Mouse (Mus musculus) right cerebral cortex, postnatal 4 days (tissue): ENCODE results near the gene Ddhd1.

Experiments
- DNase-seq: peaks from one replicate; pipeline ENCODE4 v3.0.0-alpha.2; 2022

The Ddhd1 gene

DNA sequence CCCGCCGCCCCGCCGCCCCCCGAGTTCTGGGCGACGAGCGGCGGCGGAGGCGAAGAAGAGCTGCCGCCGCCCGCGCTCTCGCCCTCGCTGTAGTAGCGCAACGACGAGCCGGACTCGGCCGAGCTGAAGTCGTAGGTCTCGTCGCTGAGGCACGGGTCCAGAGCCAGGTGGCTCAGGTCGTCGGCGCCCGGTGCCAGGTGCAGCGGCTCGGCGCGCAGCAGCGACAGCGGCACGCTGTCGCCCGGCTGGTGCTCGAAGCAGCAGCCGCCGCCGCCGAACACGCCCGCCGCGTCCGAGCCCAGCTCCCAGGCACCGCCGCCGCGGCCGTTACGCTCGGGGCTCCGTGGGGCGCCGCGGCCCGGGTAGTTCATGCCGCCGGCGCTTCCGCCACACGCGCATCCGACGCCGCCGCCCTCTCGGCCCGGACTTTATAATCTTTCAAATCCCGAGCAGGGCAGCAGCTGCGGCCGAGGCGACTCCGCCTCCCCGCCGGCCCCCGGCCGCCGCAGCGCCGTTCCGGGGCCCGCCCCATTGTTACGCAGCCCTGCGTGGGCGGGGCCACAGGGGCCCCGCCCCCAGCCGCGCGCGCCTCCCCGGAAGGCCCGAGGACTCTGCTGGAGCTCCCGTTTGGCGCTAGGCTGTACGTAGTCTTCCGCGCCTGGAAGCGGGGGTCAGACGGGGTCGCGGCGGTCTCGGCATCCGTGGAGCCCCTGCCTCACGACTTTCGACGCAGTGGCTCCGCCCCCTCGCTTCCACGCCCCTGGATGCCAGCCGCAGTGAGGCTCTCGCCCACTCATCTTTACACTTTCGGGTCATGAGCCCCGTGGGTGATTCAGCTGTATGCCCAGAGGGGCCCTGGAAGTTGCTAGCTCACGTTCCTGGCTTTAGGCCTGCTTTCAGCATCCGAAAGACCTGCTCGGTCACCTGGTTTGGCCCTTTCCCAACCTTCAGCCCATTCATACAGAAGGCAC is at the start of gene Ddhd1:
TSS of gene Ddhd1 (minus strand) at position 503 of the 971 bp plus-strand sequence.
- DNase-seq: peak; percentile 84

- DNase-seq: no peak
Observed at GRCm38 (mm10) chr14:45707176-45707910, 49.4 kb upstream of the Ddhd1 start.

- no peak for DNase-seq
Observed at GRCm38 (mm10) chr14:45700031-45700572, 42.2 kb upstream of the Ddhd1 start.

DNA sequence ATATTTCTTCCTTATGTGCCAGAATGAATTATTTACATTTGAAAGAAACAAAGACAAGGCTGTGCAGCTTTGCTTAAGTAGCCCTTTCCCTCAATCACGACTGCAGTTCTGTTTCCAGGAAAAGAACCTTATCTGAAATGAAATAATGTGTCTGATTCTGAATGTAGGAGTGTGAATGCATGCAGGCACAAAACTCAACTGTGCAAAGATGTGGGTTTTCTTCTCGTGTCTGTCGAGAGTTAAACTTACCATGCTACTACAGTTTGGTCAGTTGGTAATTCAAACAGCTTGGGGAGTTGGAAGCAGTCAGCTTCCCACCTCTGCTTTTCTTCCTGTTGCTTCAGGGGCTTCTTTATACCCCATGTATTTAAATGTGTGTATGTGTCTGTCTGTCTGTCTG is 40.9 kb upstream of the Ddhd1 start:
- DNase-seq: no peak

GRCm38 (mm10) chr14:45696098-45696497 is 38.2 kb upstream of the Ddhd1 start:
- no peak for DNase-seq

DNA sequence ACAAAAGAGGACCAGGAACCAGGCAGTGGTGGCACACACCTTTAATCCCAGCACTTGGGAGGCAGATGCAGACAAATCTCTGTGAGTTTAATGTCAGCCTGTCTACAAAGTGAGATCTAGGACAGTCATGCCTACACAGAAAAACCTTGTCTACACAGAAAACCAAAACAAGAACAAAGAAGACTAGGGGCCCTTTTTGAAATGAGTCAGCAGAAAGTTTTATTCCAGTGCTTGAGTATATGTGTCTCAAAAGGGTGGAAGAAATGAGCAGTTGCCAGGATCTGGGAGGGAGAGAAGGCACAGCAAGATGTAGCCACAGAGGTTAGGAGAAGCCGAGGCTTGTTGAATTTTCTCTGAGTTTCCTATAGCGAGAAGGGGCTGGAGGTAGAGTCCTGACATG is 35.9 kb upstream of the Ddhd1 start:
- DNase-seq: no peak

DNA sequence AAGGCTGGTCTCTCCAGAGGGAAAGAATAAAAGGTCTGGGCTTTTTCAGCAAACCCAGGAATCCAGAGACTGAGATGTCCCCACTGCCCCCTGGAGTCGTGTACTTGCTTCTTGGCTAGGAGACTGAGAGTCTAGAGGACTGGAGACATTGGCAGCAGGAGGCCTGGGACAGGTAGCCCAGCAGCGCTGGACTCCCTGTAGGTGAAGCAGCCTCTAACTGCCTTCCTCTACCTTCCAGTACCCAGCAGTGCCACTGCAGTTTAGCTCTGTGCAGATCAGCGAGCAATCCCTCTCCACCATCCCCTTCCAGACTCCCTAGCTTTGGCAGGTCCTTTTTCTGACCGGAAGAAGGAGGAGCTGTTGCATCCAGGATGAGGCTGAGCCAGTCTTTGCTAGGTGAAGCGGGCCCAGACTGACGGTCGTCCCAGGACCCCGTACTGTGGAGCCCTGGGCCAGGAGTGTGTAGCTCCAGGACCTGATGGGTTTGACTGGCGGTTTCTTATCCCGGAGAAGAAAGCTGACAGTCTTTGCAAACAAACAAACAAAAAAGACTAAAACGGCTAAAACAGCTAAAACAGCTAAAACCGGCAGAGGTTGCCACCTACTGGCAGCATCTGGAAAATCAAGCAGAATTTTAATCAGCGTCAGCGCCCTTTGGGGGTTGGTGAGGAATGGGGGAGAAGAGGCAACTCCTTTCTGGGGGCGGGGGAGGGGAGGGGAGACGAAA is 32.7 kb upstream of the Ddhd1 start:
- peak; percentile 40 for DNase-seq

GRCm38 (mm10) chr14:45685313-45685712 is 27.4 kb upstream of the Ddhd1 start:
- DNase-seq: no peak

- DNase-seq: no peak
Observed at GRCm38 (mm10) chr14:45676722-45677121, 18.8 kb upstream of the Ddhd1 start.

DNA sequence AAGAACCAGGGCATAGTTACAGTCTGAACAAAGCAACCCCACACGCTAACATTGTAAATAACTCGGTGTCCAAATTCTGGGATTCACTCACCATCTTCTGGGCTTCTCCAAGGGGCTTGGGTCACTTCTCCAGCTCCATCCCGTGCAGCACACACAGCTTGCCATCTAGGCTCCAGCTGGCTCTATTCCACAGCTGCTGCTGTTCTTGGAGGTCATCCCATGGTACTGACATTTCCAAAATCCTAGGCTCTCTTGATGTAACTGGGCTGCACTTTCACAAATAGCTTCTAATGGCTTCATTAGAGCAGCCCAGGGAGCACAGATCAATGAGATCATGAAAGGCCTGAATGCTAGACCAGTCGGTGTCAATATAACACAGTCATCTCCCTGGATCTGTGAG is 10.4 kb upstream of the Ddhd1 start:
- no peak for DNase-seq

GRCm38 (mm10) chr14:45667231-45667630 is 9.3 kb upstream of the Ddhd1 start:
- no peak for DNase-seq

GRCm38 (mm10) chr14:45661575-45661974 is 3.6 kb upstream of the Ddhd1 start:
- DNase-seq: no peak

DNA sequence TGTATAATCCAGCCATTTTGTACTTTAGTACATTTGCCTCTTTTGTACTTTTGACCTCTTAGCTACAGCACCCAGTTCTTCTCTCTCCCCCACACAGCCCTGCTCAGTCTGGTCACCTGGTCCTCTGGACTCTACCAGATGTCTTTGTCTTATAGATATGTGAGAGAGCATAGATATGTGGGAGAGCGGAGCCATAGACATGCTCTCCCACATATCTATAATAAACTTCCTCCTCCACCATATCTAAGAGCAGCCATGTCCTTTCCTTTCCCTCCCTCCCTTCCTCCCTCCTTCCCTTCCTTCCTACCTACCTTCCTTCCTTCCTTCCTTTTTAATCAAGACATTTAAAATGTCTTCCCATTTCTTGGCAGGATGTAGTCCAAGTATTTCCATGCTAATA is 2.4 kb upstream of the Ddhd1 start:
- DNase-seq: no peak

GRCm38 (mm10) chr14:45656831-45657640 is 907 bp downstream of the Ddhd1 start:
- peak; percentile 52 for DNase-seq

DNA sequence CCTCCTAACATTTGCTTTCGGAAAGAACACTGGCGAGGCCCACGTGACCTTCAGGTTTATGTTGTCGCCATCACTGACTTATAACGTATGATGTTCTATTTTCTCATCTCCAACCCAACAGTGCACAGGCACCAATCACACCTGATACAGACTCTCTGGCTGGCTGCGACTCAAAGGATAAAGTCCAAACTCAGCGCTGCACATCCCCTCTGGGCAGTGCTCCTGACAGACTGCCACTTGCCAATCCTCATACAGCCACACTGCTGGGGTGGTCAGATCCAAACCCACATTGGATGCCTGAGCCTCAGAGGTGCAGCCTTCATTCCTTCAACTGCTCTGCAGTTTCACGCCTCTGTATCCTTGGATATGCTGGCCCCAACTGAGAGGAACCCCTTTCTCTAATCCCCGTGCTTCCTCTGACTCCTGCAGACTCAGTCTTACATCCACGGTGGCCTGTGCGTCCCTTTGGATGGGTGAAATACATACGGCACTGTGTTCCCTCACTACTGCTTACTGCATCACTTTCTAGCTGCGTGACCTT is 3.0 kb downstream of the Ddhd1 start:
- DNase-seq: no peak

DNA sequence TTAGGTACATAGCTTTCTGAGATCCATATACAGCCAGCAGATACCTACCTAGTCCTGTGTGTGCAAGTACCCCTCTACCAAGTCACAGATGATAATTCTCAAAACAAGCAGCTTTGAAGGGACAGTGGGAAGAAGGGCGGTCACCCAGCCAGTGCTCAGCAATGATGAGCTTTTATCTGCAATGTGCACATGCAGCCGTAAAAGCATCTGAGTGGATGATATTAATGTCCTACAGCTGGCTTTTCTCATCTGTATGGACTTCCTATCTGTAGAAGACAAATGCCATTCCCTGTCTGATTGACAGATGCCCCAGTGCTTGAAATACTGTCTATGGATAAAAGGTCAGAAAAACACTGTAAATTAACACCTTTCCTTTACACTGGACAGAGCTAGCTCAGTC is 4.2 kb downstream of the Ddhd1 start:
- no peak for DNase-seq

GRCm38 (mm10) chr14:45648999-45649818 is 8.7 kb downstream of the Ddhd1 start:
- no peak for DNase-seq

GRCm38 (mm10) chr14:45648144-45648543 is 9.8 kb downstream of the Ddhd1 start:
- DNase-seq: no peak

- DNase-seq: no peak
Observed at GRCm38 (mm10) chr14:45647632-45648031, 10.3 kb downstream of the Ddhd1 start.

GRCm38 (mm10) chr14:45647175-45647574 is 10.8 kb downstream of the Ddhd1 start:
- DNase-seq: no peak

DNA sequence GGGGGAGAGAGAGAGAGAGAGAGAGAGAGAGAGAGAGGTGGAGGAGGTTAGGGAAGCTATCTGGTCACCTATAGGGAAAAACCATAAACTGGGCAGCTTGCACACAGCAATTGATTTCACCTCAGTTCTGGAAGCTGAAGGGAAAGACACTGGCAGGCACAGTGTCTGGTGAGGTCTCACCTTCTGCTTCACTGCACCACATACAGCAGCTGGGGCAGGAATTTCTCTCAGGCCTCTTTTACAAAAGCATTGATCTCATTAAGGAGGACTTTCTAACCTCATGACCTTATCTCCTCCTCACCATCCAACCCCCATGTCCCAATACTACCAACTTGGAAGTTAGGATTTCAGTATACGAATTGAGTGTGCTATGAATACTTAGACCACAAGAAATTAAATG is 13.2 kb downstream of the Ddhd1 start:
- DNase-seq: no peak
